Mouse (Mus musculus) activated CD4-positive, CD25-positive, alpha-beta regulatory T cell (primary cell): ENCODE results near the gene Gm16223. TPM values are rescaled to one million over a fixed set of nuclear protein-coding genes. Genes with fewer than 3 reads are reported as not detected.

Source experiments
- polyA plus RNA-seq, 2 experiments: library from polyadenylated mRNA; unstranded; fragments of 100-300 nt; shearing (Covaris generic); gene quantifications; one replicate each; pipeline ENCODE4 v1.2.1; 2017

Gene Gm16223
- polyA plus RNA-seq, result not detected

GRCm38 (mm10) chr5:42067476-42068187 is at the start of gene Gm16223:
Gm16223 (plus strand) TSS chr5:42067960.

Other genes with a start within 250 kb of the Gm16223 start
- gene Bod1l, start 223.6 kb upstream of the Gm16223 start, polyA plus RNA-seq, result 10 to 100 TPM; 55.3 to 69.4 TPM